Mouse (Mus musculus): ENCODE results near the gene Rnf225. TPM values are rescaled to one million over a fixed set of nuclear protein-coding genes. Genes with fewer than 3 reads are reported as not detected.

The Rnf225 gene
- polyA plus RNA-seq, 1 experiment = 0.20 TPM

- WGBS = 80% methylated on average over 18 of the region's 18 CpGs
- DNase-seq (ENCODE audit: low read depth, low spot score) = no peak
Measured at GRCm38 (mm10) chr7:12978931-12979722, 51.9 kb downstream of the Rnf225 start.

- 39% methylated on average over 6 of the region's 6 CpGs for whole genome bisulfite sequencing
- DNase-seq (ENCODE audit: low read depth, low spot score) = no peak
Measured at GRCm38 (mm10) chr7:12979776-12980175, 52.6 kb downstream of the Rnf225 start.

GRCm38 (mm10) chr7:12980291-12980690, 53.1 kb downstream of the Rnf225 start:
- 85% methylated on average over 7 of the region's 7 CpGs for WGBS
- DNase-seq (ENCODE audit: low read depth, low spot score) = no peak

Other genes with a start within 250 kb of the Rnf225 start
- not detected in 2 replicates for gene Vmn2r55, start 242.4 kb upstream of the Rnf225 start, polyA plus RNA-seq (2012; rRNA removed)
- not detected in 2 replicates for gene Vmn2r56, start 192.4 kb upstream of the Rnf225 start, polyA plus RNA-seq (2012; rRNA removed)
- 0.38 and 0.52 TPM in 2 replicates for gene Zscan18, start 123.8 kb upstream of the Rnf225 start, polyA plus RNA-seq (2012; rRNA removed)
- 0.87 and 1.3 TPM in 2 replicates for gene Zfp329, start 108.6 kb upstream of the Rnf225 start, polyA plus RNA-seq (2012; rRNA removed)
- gene Zfp110, start 92.7 kb upstream of the Rnf225 start, polyA plus RNA-seq (2012; rRNA removed) = 6.0 and 10.3 TPM in 2 replicates
- gene Zfp128, start 46.2 kb upstream of the Rnf225 start, polyA plus RNA-seq (2012; rRNA removed) = 0.33 and 0.51 TPM in 2 replicates
- gene Zscan22, start 29.6 kb upstream of the Rnf225 start, polyA plus RNA-seq (2012; rRNA removed) = 6.8 and 7.5 TPM in 2 replicates
- gene Rps5, start 5.1 kb upstream of the Rnf225 start, polyA plus RNA-seq (2012; rRNA removed) = 2,560 and 2,617 TPM in 2 replicates
- gene Zfp324, start 38.4 kb downstream of the Rnf225 start, polyA plus RNA-seq (2012; rRNA removed) = 3.9 and 5.2 TPM in 2 replicates
- gene Zfp446, start 50.4 kb downstream of the Rnf225 start, polyA plus RNA-seq (2012; rRNA removed) = 2.5 and 3.4 TPM in 2 replicates
- 0.09 and 0.23 TPM in 2 replicates for gene Slc27a5, start 70.8 kb downstream of the Rnf225 start, polyA plus RNA-seq (2012; rRNA removed)
- 230 and 300 TPM in 2 replicates for gene Trim28, start 71.7 kb downstream of the Rnf225 start, polyA plus RNA-seq (2012; rRNA removed)
- 16.0 and 18.3 TPM in 2 replicates for gene Zbtb45, start 82.6 kb downstream of the Rnf225 start, polyA plus RNA-seq (2012; rRNA removed)
- gene Chmp2a, start 107.4 kb downstream of the Rnf225 start, polyA plus RNA-seq (2012; rRNA removed) = 128 and 132 TPM in 2 replicates
- gene Ube2m, start 110.9 kb downstream of the Rnf225 start, polyA plus RNA-seq (2012; rRNA removed) = 188 and 202 TPM in 2 replicates
- 0.66 and 0.80 TPM in 2 replicates for gene Mzf1, start 127.3 kb downstream of the Rnf225 start, polyA plus RNA-seq (2012; rRNA removed)
- gene Vmn1r85, start 167.8 kb downstream of the Rnf225 start, polyA plus RNA-seq (2012; rRNA removed) = not detected in 2 replicates
- gene Vmn1r86, start 192.5 kb downstream of the Rnf225 start, polyA plus RNA-seq (2012; rRNA removed) = not detected in 2 replicates
- gene Vmn1r87, start 212.7 kb downstream of the Rnf225 start, polyA plus RNA-seq (2012; rRNA removed) = not detected in 2 replicates
- gene Vmn1r88, start 232.2 kb downstream of the Rnf225 start, polyA plus RNA-seq (2012; rRNA removed) = not detected in 2 replicates

Measured in large intestine, adult 2 months (tissue).